10 mouse cellular contexts compared by ENCODE assay signal in the genomic region with DNA sequence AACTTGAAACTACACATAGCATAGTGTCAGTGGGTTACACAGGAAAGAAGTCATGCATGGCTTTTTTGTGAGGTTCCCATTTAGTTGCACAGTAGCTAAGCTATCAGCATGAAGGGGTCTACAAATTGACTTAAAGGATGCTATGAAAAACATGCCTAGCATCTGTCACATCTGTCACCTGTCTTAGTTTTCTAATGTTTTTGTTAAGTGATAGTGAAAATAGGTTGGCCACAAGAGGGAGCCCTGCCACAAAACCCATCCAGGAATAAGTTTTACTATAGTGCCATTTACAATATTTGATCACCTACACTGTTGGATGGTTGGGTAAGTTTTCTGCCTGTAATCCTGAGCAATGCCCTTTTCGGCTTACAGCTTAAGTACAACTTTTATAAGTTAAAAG. TPM values are rescaled to one million over a fixed set of nuclear protein-coding genes. Genes with fewer than 3 reads are reported as not detected.
DNase-seq lines count a peak whose midpoint lies in the region; ATAC-seq and TF ChIP-seq lines count a peak whose summit lies in the region.
"Had no signal": no experiment of that assay in that cellular context is flagged by ENCODE, and none has a peak within 500 bp of the region (broad histone marks: within the 10 kb centered on the region; RNA-seq: fewer than 3 reads in every experiment).

No protein-coding gene starts in this region.

- H3K27me3 ChIP-seq in intestine, embryonic 14.5 days (replicated peaks; ENCODE audit: control insufficient read depth, insufficient read depth, low read length) = no peaks in the 10 kb centered on the region
- H3K27me3 ChIP-seq in intestine, embryonic 15.5 days (replicated peaks) = no peaks in the 10 kb centered on the region
- H3K27me3 ChIP-seq in MEL (ENCODE audit: control insufficient read depth in 1 of 2, insufficient read depth in 2 of 2, low read length in 2 of 2) = no peaks in the 10 kb centered on the region
- H3K27me3 ChIP-seq in embryonic facial prominence, embryonic 10.5 days (replicated peaks; ENCODE audit: low read depth, poor library complexity, severe bottlenecking) = no peaks in the 10 kb centered on the region
- H3K27me3 ChIP-seq: limb, embryonic 15.5 days had no signal

- no peak overlapping the region for H3K9ac ChIP-seq in intestine, embryonic 14.5 days (ENCODE audit: low read length)
- H3K9ac ChIP-seq in intestine, embryonic 15.5 days = no peak overlapping the region
- no peak overlapping the region for H3K9ac ChIP-seq in MEL (ENCODE audit: control insufficient read depth, low read depth, low read length, poor library complexity, severe bottlenecking)
- H3K9ac ChIP-seq: limb, embryonic 15.5 days had no signal

- no peak for TF ChIP-seq EP300 in MEL (IDR thresholded peaks at IDR 0.05; ENCODE audit: low read depth in 1 of 2, low read length in 2 of 2)

- DNase-seq in intestine, embryonic 14.5 days (ENCODE audit: low spot score) = peak; percentile 77
- DNase-seq in CD4-positive helper T cell, adult 2 months (ENCODE audit: low read depth, low spot score) = peak; percentile 76
- peak; percentile 83 for DNase-seq in MEL (ENCODE audit: low read depth, low spot score)
- DNase-seq in embryonic facial prominence, embryonic 10.5 days (ENCODE audit: low spot score) = peak; percentile 60
- DNase-seq in left cerebral cortex, postnatal 4 days = peak; percentile 30
- DNase-seq in naive thymus-derived CD4-positive, alpha-beta T cell, adult 2 months (ENCODE audit: low read depth) = peak; percentile 86
- DNase-seq in frontal cortex, postnatal 25 days (ENCODE audit: low spot score in 2 of 2) = no peak

- peak; percentile 30 for TF ChIP-seq RAD21 in MEL (IDR thresholded peaks at IDR 0.05; ENCODE audit: low read depth, low read length)

- TF ChIP-seq CTCF in MEL (IDR thresholded peaks at IDR 0.05 in 2 of 3, conservative IDR thresholded peaks at IDR 0.05 in 1 of 3; ENCODE audit: control insufficient read depth in 1 of 3, insufficient read depth in 1 of 3, low read depth in 2 of 3, low read length in 3 of 3, poor library complexity in 1 of 3, severe bottlenecking in 1 of 3) = peak; percentile 30 to 80 (median 67); a peak in 5 of 6 replicates

- TF ChIP-seq POLR2A in MEL (IDR thresholded peaks at IDR 0.05; ENCODE audit: control insufficient read depth in 1 of 2, insufficient read depth in 1 of 2, low read depth in 1 of 2, low read length in 2 of 2, poor library complexity in 1 of 2) = no peak

- H3K4me1 ChIP-seq in intestine, embryonic 14.5 days (replicated peaks; ENCODE audit: control insufficient read depth, insufficient read depth, low read length) = peaks cover 13% of the 10 kb centered on the region
- H3K4me1 ChIP-seq in intestine, embryonic 15.5 days (replicated peaks) = peaks cover 7% of the 10 kb centered on the region
- peaks cover 5 to 9% of the 10 kb centered on the region in 2 experiments for H3K4me1 ChIP-seq in MEL (ENCODE audit: control insufficient read depth in 1 of 2, insufficient read depth in 2 of 2, low read length in 2 of 2)
- H3K4me1 ChIP-seq in embryonic facial prominence, embryonic 10.5 days = peaks cover 22% of the 10 kb centered on the region

- WGBS in intestine, embryonic 14.5 days = 85% methylated on average over 1 of the region's 1 CpGs
- 84% methylated on average over 1 of the region's 1 CpGs for WGBS in intestine, embryonic 15.5 days
- WGBS in embryonic facial prominence, embryonic 10.5 days = 90% methylated on average over 1 of the region's 1 CpGs

- no peak overlapping the region for H3K4me2 ChIP-seq in intestine, embryonic 14.5 days (ENCODE audit: low read length)
- no peak overlapping the region for H3K4me2 ChIP-seq in intestine, embryonic 15.5 days (replicated peaks)
- H3K4me2 ChIP-seq: limb, embryonic 15.5 days had no signal

- peaks cover 49% of the 10 kb centered on the region for H3K36me3 ChIP-seq in intestine, embryonic 14.5 days (ENCODE audit: control insufficient read depth, insufficient read depth, low read length)
- peaks cover 2% of the 10 kb centered on the region; the same call in 1 of the 2 replicates for H3K36me3 ChIP-seq in intestine, embryonic 15.5 days
- peaks cover 27 to 28% of the 10 kb centered on the region in 2 experiments for H3K36me3 ChIP-seq in MEL (ENCODE audit: control insufficient read depth in 1 of 2, insufficient read depth in 2 of 2, low read length in 2 of 2)
- peaks cover 60% of the 10 kb centered on the region for H3K36me3 ChIP-seq in embryonic facial prominence, embryonic 10.5 days (replicated peaks)

- peaks cover 11% of the 10 kb centered on the region for H3K79me2 ChIP-seq in MEL (ENCODE audit: control insufficient read depth, insufficient read depth, low read length, poor library complexity)

- no peak overlapping the region for H3K27ac ChIP-seq in intestine, embryonic 14.5 days (ENCODE audit: low read depth)
- no peak overlapping the region for H3K27ac ChIP-seq in intestine, embryonic 15.5 days
- H3K27ac ChIP-seq in MEL (ENCODE audit: control insufficient read depth, low read depth, low read length) = no peak overlapping the region
- no peak overlapping the region for H3K27ac ChIP-seq in embryonic facial prominence, embryonic 10.5 days (replicated peaks)
- H3K27ac ChIP-seq: limb, embryonic 15.5 days had no signal

- intact Hi-C loops in left cerebral cortex, postnatal 4 days (cut with DNase I) = loop anchor here (10.0 kb wide), 1 partner anchor 770 kb away; no protein-coding TSS in a partner anchor

- no peak for ATAC-seq in intestine, embryonic 14.5 days (replicated peaks; ENCODE audit: low FRiP score, low TSS enrichment, low read depth)
- ATAC-seq in intestine, embryonic 15.5 days = no peak

- H3K9me3 ChIP-seq in intestine, embryonic 14.5 days (ENCODE audit: control insufficient read depth, low read length) = no peaks in the 10 kb centered on the region
- H3K9me3 ChIP-seq in intestine, embryonic 15.5 days = no peaks in the 10 kb centered on the region
- H3K9me3 ChIP-seq in MEL (replicated peaks; ENCODE audit: insufficient read depth, low read length) = no peaks in the 10 kb centered on the region
- H3K9me3 ChIP-seq in embryonic facial prominence, embryonic 10.5 days = no peaks in the 10 kb centered on the region
- H3K9me3 ChIP-seq: limb, embryonic 15.5 days had no signal

- no peak overlapping the region for H3K4me3 ChIP-seq in intestine, embryonic 14.5 days (ENCODE audit: low read depth, low read length)
- H3K4me3 ChIP-seq in intestine, embryonic 15.5 days (replicated peaks) = no peak overlapping the region
- H3K4me3 ChIP-seq in MEL (ENCODE audit: control insufficient read depth in 1 of 2, insufficient read depth in 1 of 2, low read depth in 2 of 2, low read length in 2 of 2) = no peak overlapping the region
- no peak overlapping the region for H3K4me3 ChIP-seq in embryonic facial prominence, embryonic 10.5 days
- H3K4me3 ChIP-seq: erythroblast, embryonic 14.5 days; limb, embryonic 15.5 days had no signal

TF ChIP-seq in MEL, 35 proteins besides CTCF, POLR2A, EP300 and RAD21 (continues in another document):
- TF ChIP-seq ELF1 (IDR thresholded peaks at IDR 0.05; ENCODE audit: low read depth, low read length) (no peak), USF2 (IDR thresholded peaks at IDR 0.05; ENCODE audit: borderline replicate concordance in 1 of 2, insufficient read depth in 1 of 2, low read depth in 1 of 2, low read length in 2 of 2) (no peak), SIN3A (IDR thresholded peaks at IDR 0.05; ENCODE audit: low read length) (peak; percentile 84), TBP (IDR thresholded peaks at IDR 0.05; ENCODE audit: low read depth, low read length) (0 out of 2 replicates have a peak, but pooled peaks have one; percentile 36), MAFK (IDR thresholded peaks at IDR 0.05; ENCODE audit: borderline replicate concordance, low read depth, low read length) (no peak), MYB (IDR thresholded peaks at IDR 0.05; ENCODE audit: low read depth, low read length) (no peak), NELFE (IDR thresholded peaks at IDR 0.05; ENCODE audit: low read depth, low read length) (no peak; the same call in 1 of the 2 replicates), JUND (IDR thresholded peaks at IDR 0.05; ENCODE audit: low read depth, low read length) (no peak), ETS1 (IDR thresholded peaks at IDR 0.05; ENCODE audit: low read depth, low read length) (no peak; the same call in 1 of the 2 replicates), SMC3 (IDR thresholded peaks at IDR 0.05; ENCODE audit: low read depth, low read length) (peak; percentile 75), ZMIZ1 (IDR thresholded peaks at IDR 0.05; ENCODE audit: low read depth, low read length) (peak; percentile 42), CHD1 (IDR thresholded peaks at IDR 0.05; ENCODE audit: low read depth, low read length) (no peak)

RNA-seq across cellular contexts. Expression of gene Srsf1, which starts 7.4 kb away (rescaled TPM):
- polyA plus RNA-seq in intestine, embryonic 14.5 days (2014; fragmentation: Nextera tagmentation; extraction: Ambion mirVana) = 334 and 353 TPM in 2 replicates
- 237 and 244 TPM in 2 replicates for polyA plus RNA-seq in intestine, embryonic 15.5 days (2015; fragmentation: Nextera tagmentation; extraction: Ambion mirVana)
- 586 and 596 TPM in 2 replicates for total RNA-seq in MEL (2012; rRNA removed)
- polyA plus RNA-seq in MEL (2012; ENCODE audit: insufficient read depth in 1 of 2, insufficient read length in 2 of 2, low read depth in 1 of 2, low replicate concordance in 2 of 2, missing spikeins in 1 of 2) = 100 to 1,000 TPM; 421 to 431 TPM
- polyA plus RNA-seq in embryonic facial prominence, embryonic 10.5 days (2016; fragmentation: Nextera tagmentation; extraction: Ambion mirVana) = 402 and 405 TPM in 2 replicates
- 100 to 1,000 TPM; 261 to 264 TPM for total RNA-seq in left cerebral cortex, postnatal 4 days (2021)

RNA-seq across cellular contexts. Expression of gene Vezf1, which starts 13.5 kb away (rescaled TPM):
- 40.0 and 43.0 TPM in 2 replicates for polyA plus RNA-seq in intestine, embryonic 14.5 days (2014; fragmentation: Nextera tagmentation; extraction: Ambion mirVana)
- 30.4 and 32.4 TPM in 2 replicates for polyA plus RNA-seq in intestine, embryonic 15.5 days (2015; fragmentation: Nextera tagmentation; extraction: Ambion mirVana)
- total RNA-seq in MEL (2012; rRNA removed) = 8.0 and 9.5 TPM in 2 replicates
- polyA plus RNA-seq in MEL (2012; ENCODE audit: insufficient read depth in 1 of 2, insufficient read length in 2 of 2, low read depth in 1 of 2, low replicate concordance in 2 of 2, missing spikeins in 1 of 2) = 10 to 100 TPM in 1 of 2 experiments, not detected in 1; 20.8 TPM
- polyA plus RNA-seq in embryonic facial prominence, embryonic 10.5 days (2016; fragmentation: Nextera tagmentation; extraction: Ambion mirVana) = 59.4 and 60.0 TPM in 2 replicates
- total RNA-seq in left cerebral cortex, postnatal 4 days (2021) = 10 to 100 TPM; 35.3 to 38.2 TPM

RNA-seq across cellular contexts. Expression of gene Cuedc1, which starts 43.3 kb away (rescaled TPM):
- polyA plus RNA-seq in intestine, embryonic 14.5 days (2014; fragmentation: Nextera tagmentation; extraction: Ambion mirVana) = 16.7 and 16.9 TPM in 2 replicates
- 14.2 and 17.6 TPM in 2 replicates for polyA plus RNA-seq in intestine, embryonic 15.5 days (2015; fragmentation: Nextera tagmentation; extraction: Ambion mirVana)
- 1.0 and 1.1 TPM in 2 replicates for total RNA-seq in MEL (2012; rRNA removed)
- 1 to 10 TPM in 1 of 2 experiments, not detected in 1; 4.8 TPM for polyA plus RNA-seq in MEL (2012; ENCODE audit: insufficient read depth in 1 of 2, insufficient read length in 2 of 2, low read depth in 1 of 2, low replicate concordance in 2 of 2, missing spikeins in 1 of 2)
- 20.8 and 21.9 TPM in 2 replicates for polyA plus RNA-seq in embryonic facial prominence, embryonic 10.5 days (2016; fragmentation: Nextera tagmentation; extraction: Ambion mirVana)
- 10 to 100 TPM; 65.4 to 69.7 TPM for total RNA-seq in left cerebral cortex, postnatal 4 days (2021)

Comparison
In these comparisons a context has a peak if more than half of its experiments do, and no peak if none do; other contexts are left out.
1. DNase-seq: peak in intestine, embryonic 14.5 days (single experiment), CD4-positive helper T cell, adult 2 months (single experiment), MEL (single experiment), embryonic facial prominence, embryonic 10.5 days (single experiment), left cerebral cortex, postnatal 4 days (single experiment) and naive thymus-derived CD4-positive, alpha-beta T cell, adult 2 months (single experiment); none in frontal cortex, postnatal 25 days (0 of 2).